Mouse (Mus musculus) neural tube, embryonic 12.5 days (tissue): ENCODE results near the gene Marco. TPM values are rescaled to one million over a fixed set of nuclear protein-coding genes. Genes with fewer than 3 reads are reported as not detected.

Source experiments
- ATAC-seq: fragments of 200-750 bp; cut with Nextera tagmentation; 2 replicates; pipeline ENCODE4 v1.8.0; 2017; ENCODE audit warnings: low read depth, mild to moderate bottlenecking, moderate TSS enrichment, moderate library complexity; ENCODE audit not compliant: low FRiP score
- H3K27ac ChIP-seq: fragments of 300-500 bp; sonication (generic); 2 replicates; pipeline ENCODE4 v1.5.1; 2016
- H3K27me3 ChIP-seq: fragments of 300-500 bp; sonication (generic); replicated peaks from 2 replicates; pipeline ENCODE4 v1.6.1; 2016; ENCODE audit warnings: mild to moderate bottlenecking
- H3K36me3 ChIP-seq: fragments of 300-500 bp; sonication (generic); 2 replicates; pipeline ENCODE4 v1.6.1; 2016; ENCODE audit warnings: mild to moderate bottlenecking
- H3K4me1 ChIP-seq: fragments of 300-500 bp; sonication (generic); 2 replicates; pipeline ENCODE4 v1.6.1; 2016
- H3K4me2 ChIP-seq: fragments of 300-500 bp; sonication (generic); replicated peaks from 2 replicates; pipeline ENCODE4 v1.6.1; 2016; ENCODE audit warnings: mild to moderate bottlenecking
- H3K4me3 ChIP-seq: fragments of 300-500 bp; sonication (generic); 2 replicates; pipeline ENCODE4 v1.5.1; 2016
- H3K9ac ChIP-seq: fragments of 300-500 bp; sonication (generic); 2 replicates; pipeline ENCODE4 v1.6.1; 2016; ENCODE audit warnings: mild to moderate bottlenecking
- H3K9me3 ChIP-seq: fragments of 300-500 bp; sonication (generic); 2 replicates; pipeline ENCODE4 v1.6.1; 2016; ENCODE audit warnings: mild to moderate bottlenecking
- WGBS: fragments of 180-500 bp; shearing (Covaris S2); methylation state at CpG from one replicate; pipeline ENCODE4 v1.1.7; 2016; 5-methylcytosine and 5-hydroxymethylcytosine counted together
- polyA plus RNA-seq: library from polyadenylated mRNA; unstranded; fragments of >200 nt; fragmentation: Nextera tagmentation; extraction: Ambion mirVana; gene quantifications from 2 replicates; pipeline ENCODE4 v1.2.1, GENCODE M21; 2016

Gene Marco
- not detected in 2 replicates for polyA plus RNA-seq

DNA sequence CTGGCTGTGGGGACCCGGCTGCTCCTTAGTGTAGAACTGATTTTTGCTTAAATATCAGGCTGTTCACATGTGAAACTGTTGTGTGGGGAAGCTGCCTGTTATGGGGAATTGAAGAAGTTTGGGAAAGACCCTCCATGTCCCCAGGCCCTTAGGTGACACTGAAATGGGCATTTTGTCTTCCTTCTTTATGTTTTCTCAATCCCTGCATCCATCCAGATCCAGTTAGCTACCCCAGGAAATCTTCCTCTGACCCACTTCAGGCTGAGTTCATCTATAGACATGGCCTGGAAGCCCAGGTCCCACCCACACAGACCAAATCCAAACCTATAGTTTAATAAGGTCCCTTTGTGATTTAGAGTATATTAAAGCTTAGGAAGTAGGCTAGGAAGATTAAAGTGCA lies at the start of gene Marco:
Marco (minus strand) TSS at position 101 of the 400 bp plus-strand sequence.
- no peaks in the 10 kb centered on the region for H3K9me3 ChIP-seq
- no peaks in the 10 kb centered on the region for H3K27me3 ChIP-seq
- H3K4me1 ChIP-seq, result no peaks in the 10 kb centered on the region
- no peak within 1 kb of the TSS for H3K4me2 ChIP-seq
- H3K4me3 ChIP-seq, result no peak within 1 kb of the TSS
- WGBS, result 70% methylated on average over 1 of the region's 1 CpGs
- no peak within 1 kb of the TSS for H3K27ac ChIP-seq
- ATAC-seq, result no peak
- H3K9ac ChIP-seq, result no peak within 1 kb of the TSS
- no peaks in the 10 kb centered on the region for H3K36me3 ChIP-seq

DNA sequence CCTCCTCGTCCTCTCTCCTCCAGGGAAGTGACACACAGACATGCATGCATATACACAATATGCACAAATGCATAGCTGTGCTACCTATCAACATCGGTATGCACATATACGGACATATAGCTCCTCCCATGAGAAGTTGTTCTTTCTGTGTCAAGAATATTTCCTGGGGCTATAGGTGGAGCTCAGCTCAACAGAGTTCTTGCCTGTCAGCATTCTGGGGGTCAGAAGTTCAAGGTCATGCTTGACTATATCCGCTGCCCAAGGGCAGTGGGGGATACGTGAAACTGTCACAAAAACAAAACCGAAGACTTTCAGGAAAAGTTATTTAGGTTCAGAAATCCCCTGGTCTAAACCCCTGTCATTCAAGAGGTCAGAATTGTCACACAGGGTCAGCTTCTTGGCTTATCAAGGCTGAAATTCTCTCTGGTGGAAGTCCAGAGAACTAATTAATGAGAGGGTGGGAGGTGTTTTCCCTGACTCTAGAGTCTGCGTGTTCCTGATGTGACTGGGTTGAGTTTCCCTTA lies 34.7 kb upstream of the Marco start:
- Histone ChIP-seq H3K36me3 (no peaks in the 10 kb centered on the region), H3K4me3 (no peak overlapping the region), H3K27me3 (no peaks in the 10 kb centered on the region), H3K4me1 (no peaks in the 10 kb centered on the region), H3K27ac (no peak overlapping the region), H3K9me3 (no peaks in the 10 kb centered on the region), H3K9ac (no peak overlapping the region), H3K4me2 (no peak overlapping the region)
- ATAC-seq, result no peak
- WGBS, result 84% methylated on average over 7 of the region's 7 CpGs

DNA sequence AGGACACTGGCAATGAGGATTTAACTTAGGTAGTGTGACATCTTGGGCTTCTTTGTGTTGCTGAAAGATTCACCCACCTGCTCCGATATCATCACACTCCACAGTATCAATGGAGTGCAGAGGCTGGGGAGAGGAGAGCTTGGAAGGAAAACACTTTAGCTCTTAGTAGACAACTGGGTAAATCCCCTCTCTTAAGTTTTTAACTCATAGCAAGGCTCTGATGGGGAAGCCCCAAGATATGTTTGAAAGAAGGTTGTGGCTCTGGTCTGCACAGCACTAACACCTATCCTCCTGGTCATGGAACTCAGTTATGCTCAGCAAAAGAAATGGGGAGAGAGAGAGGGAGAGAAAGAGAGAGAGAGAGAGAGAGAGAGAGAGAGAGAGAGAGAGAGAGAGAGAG lies 32.2 kb upstream of the Marco start:
- ATAC-seq, result no peak
- H3K36me3 ChIP-seq, result no peaks in the 10 kb centered on the region
- no peak overlapping the region for H3K4me3 ChIP-seq
- H3K9ac ChIP-seq, result no peak overlapping the region
- no peak overlapping the region for H3K4me2 ChIP-seq
- no peaks in the 10 kb centered on the region for H3K9me3 ChIP-seq
- H3K4me1 ChIP-seq, result no peaks in the 10 kb centered on the region
- 97% methylated on average over 1 of the region's 1 CpGs for WGBS
- no peaks in the 10 kb centered on the region for H3K27me3 ChIP-seq
- no peak overlapping the region for H3K27ac ChIP-seq

DNA sequence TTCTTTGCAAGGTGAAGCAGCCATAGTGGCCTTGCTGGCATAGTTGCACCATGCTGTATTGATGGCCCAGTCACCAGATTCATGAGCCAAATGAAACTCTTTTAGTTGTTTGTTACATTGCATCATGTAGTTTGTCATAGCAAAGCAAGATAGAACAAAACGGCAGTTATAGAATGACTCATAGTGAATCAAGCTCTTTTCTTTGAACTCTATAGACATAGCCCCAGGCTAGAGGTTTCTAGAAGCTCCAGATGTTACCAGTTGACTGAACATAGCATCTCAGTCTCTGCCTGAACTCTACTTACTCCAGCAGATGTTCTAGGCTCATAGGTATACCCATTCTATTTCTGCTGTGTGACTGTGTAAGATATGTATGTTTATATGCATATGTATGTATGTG lies 31.1 kb upstream of the Marco start:
- WGBS, result 82% methylated on average over 1 of the region's 1 CpGs
- Histone ChIP-seq H3K27ac (no peak overlapping the region), H3K36me3 (no peaks in the 10 kb centered on the region), H3K9me3 (no peaks in the 10 kb centered on the region), H3K4me3 (no peak overlapping the region), H3K4me1 (no peaks in the 10 kb centered on the region), H3K4me2 (no peak overlapping the region), H3K9ac (no peak overlapping the region), H3K27me3 (no peaks in the 10 kb centered on the region)
- no peak for ATAC-seq

DNA sequence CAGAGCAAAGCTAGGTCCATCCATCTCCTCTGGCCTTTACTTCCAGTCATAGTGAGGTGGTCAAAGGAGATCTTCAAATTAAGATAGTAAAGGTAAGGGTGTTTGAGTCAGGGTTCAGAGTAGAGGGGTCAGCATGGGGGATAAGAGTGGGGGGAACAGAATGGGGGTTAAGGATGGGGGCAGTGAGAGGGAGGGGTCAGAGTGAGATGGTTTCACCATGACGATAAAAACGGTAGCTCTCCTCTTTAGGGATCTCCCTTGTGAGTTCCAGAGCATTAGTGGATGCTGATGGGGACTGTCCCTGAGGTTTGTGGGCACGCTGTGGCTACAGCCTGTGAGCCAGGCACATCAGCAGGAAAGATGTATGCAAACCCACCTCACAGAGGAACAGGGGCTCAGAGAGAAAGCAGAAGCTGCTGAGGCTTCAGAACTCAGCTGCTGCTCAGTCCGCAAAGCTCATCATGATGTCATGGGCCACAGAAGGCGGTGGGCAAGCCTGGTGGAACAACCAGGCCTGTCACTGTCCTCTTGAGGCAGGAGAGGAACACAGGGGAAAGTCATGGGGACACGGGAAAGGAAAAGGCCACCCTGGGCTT lies 27.6 kb upstream of the Marco start:
- Histone ChIP-seq H3K27ac (no peak overlapping the region), H3K9ac (no peak overlapping the region), H3K4me1 (no peaks in the 10 kb centered on the region), H3K4me3 (no peak overlapping the region), H3K9me3 (no peaks in the 10 kb centered on the region), H3K27me3 (no peaks in the 10 kb centered on the region), H3K36me3 (no peaks in the 10 kb centered on the region), H3K4me2 (no peak overlapping the region)
- 78% methylated on average over 6 of the region's 6 CpGs for WGBS
- ATAC-seq, result no peak

DNA sequence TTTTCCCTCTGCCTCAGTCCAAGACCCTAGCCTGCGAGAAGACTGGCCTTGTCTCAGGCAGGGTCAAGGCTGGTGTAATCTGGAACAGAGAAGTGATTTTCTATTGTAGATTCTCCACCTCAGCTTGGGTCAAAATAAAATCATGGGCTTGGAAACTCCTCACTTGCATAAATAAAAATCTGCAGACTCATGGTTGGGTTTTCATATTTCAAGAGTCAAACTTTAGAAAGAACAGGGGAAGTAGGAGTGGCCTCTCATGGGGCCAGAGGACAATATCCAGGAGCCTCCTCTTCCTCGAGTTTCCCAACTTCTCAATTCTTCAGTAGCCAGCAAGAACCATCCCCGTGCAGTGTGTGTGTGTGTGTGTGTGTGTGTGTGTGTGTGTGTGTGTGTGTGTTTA lies 26.9 kb upstream of the Marco start:
- Histone ChIP-seq H3K9me3 (no peaks in the 10 kb centered on the region), H3K4me3 (no peak overlapping the region), H3K4me1 (no peaks in the 10 kb centered on the region), H3K36me3 (no peaks in the 10 kb centered on the region), H3K9ac (no peak overlapping the region), H3K27me3 (no peaks in the 10 kb centered on the region), H3K4me2 (no peak overlapping the region), H3K27ac (no peak overlapping the region)
- no peak for ATAC-seq
- 84% methylated on average over 3 of the region's 3 CpGs for WGBS

DNA sequence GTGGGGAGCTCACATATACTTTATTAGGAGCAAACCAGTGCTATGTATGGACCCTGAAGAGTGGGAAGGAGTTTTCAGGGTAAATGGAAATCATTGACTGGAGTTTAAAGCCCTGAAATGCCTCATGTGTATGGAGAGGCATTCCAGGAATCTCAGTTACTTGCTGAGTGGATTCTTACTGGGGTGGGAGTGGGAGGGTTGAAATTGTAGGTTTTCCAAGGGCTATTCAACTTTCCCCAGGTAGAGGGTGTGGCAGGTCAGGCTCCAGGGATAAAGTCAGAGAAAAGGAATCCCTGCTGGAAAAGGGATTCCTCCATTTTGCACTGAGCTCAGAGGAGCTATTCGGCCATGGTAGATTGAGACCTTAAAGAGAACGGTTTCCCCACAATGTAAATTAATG lies 25.1 kb upstream of the Marco start:
- no peak for ATAC-seq
- H3K9ac ChIP-seq, result no peak overlapping the region
- H3K9me3 ChIP-seq, result no peaks in the 10 kb centered on the region
- no peaks in the 10 kb centered on the region for H3K4me1 ChIP-seq
- H3K27ac ChIP-seq, result no peak overlapping the region
- no peaks in the 10 kb centered on the region for H3K27me3 ChIP-seq
- WGBS, result 82% methylated on average over 2 of the region's 2 CpGs
- no peak overlapping the region for H3K4me3 ChIP-seq
- no peak overlapping the region for H3K4me2 ChIP-seq
- no peaks in the 10 kb centered on the region for H3K36me3 ChIP-seq

DNA sequence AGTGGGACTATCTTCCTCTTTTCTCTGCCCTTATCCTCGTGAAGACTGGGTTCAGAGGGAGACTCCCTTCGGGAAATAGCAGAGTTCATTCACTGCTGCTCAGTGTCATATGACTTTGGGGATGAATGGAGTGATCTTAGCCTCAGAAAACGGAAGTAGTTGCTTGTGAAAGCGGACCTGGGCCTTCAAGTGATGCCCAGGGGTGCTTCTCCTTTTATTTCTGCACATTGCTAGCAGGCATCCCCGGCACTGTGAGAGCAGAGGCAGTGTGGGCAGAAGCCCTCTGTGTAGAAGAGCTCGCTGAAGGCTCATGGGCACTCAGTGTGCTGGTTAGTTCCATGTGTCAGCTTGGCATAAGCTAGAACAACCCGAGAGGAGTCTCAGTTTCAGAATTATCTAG lies 12.8 kb upstream of the Marco start:
- Histone ChIP-seq H3K27me3 (no peaks in the 10 kb centered on the region), H3K4me1 (no peaks in the 10 kb centered on the region), H3K4me3 (no peak overlapping the region), H3K27ac (no peak overlapping the region), H3K9ac (no peak overlapping the region), H3K4me2 (no peak overlapping the region), H3K36me3 (no peaks in the 10 kb centered on the region), H3K9me3 (no peaks in the 10 kb centered on the region)
- ATAC-seq, result no peak
- WGBS, result 77% methylated on average over 7 of the region's 7 CpGs

DNA sequence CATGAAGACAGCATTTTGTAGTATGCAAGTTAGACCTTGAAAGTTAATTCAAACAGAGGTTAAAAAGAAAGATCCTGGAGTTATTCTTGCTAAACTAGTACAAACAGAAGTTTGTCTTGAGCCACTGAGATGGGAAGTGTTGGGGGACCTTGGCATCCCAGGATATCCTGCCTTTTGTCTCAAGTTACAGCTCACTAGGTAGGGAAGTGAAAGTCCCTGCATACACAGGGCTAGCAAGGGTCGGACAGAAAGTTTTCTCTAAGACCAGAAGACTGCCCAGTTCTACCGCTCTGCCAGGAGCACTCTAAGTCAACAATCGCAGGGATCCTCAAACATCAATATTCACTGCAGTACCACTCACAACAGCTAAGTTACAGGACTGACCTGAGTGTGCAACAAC lies 5.5 kb upstream of the Marco start:
- Histone ChIP-seq H3K4me2 (no peak overlapping the region), H3K9me3 (no peaks in the 10 kb centered on the region), H3K4me1 (no peaks in the 10 kb centered on the region), H3K4me3 (no peak overlapping the region), H3K9ac (no peak overlapping the region), H3K27me3 (no peaks in the 10 kb centered on the region), H3K36me3 (no peaks in the 10 kb centered on the region), H3K27ac (no peak overlapping the region)
- 83% methylated on average over 3 of the region's 3 CpGs for WGBS
- no peak for ATAC-seq

DNA sequence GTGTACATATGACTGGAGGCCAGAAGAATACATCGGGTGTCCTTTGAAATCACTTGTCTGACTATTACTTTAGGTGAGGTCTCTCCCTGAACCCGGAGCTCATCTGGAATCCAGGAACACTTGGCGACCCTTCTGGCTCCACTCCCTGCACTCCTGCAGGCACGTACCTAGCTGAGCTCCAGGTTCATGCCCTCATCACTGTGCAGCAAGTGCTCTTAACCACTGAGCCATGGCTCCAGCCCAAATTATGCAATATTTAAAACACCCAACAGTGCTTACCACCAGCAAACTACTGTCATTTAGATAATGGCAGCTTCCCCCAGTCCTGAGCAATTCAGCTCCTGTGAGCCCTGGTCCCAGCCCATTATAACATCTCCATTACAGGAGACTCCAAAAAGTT lies 4.2 kb upstream of the Marco start:
- no peak overlapping the region for H3K9ac ChIP-seq
- no peaks in the 10 kb centered on the region for H3K36me3 ChIP-seq
- no peak for ATAC-seq
- no peaks in the 10 kb centered on the region for H3K4me1 ChIP-seq
- no peak overlapping the region for H3K27ac ChIP-seq
- no peak overlapping the region for H3K4me2 ChIP-seq
- H3K9me3 ChIP-seq, result no peaks in the 10 kb centered on the region
- no peaks in the 10 kb centered on the region for H3K27me3 ChIP-seq
- 87% methylated on average over 4 of the region's 4 CpGs for WGBS
- H3K4me3 ChIP-seq, result no peak overlapping the region

DNA sequence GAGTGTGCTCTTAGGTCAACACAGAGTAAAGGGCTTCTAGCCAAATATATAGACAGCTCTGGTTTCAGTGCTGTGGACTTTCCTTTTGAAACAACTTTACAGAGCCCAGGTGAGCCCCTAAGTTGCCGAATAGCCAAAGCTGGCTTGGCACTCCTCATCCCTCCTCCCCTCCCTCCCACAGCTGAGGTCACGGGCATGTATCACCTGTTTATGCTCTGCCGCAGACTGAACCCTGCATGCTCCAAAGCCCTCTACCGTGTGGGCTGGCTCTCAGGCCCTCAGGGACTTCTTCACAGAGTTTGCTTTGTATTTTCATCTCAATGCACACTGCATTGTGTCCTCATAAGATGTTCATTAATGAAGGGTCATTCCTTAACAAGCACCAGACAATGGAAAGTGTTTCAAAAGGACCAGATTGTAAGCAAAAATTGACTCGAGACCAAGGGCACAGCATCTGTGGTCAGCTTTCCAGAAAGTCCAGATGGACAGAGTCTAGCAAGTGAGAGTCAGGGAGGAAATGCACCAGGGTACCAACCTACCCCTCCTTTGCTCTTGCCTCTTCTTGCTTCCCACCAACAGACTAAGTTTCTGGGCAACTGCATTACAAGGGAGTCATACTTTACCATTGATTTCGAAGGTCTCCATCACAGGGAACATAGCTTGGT lies 646 bp downstream of the Marco start:
- no peak overlapping the region for H3K4me3 ChIP-seq
- H3K27me3 ChIP-seq, result no peaks in the 10 kb centered on the region
- WGBS, result 73% methylated on average over 6 of the region's 6 CpGs
- H3K4me1 ChIP-seq, result no peaks in the 10 kb centered on the region
- no peak overlapping the region for H3K4me2 ChIP-seq
- H3K9ac ChIP-seq, result no peak overlapping the region
- H3K27ac ChIP-seq, result no peak overlapping the region
- ATAC-seq, result no peak
- no peaks in the 10 kb centered on the region for H3K9me3 ChIP-seq
- H3K36me3 ChIP-seq, result no peaks in the 10 kb centered on the region

DNA sequence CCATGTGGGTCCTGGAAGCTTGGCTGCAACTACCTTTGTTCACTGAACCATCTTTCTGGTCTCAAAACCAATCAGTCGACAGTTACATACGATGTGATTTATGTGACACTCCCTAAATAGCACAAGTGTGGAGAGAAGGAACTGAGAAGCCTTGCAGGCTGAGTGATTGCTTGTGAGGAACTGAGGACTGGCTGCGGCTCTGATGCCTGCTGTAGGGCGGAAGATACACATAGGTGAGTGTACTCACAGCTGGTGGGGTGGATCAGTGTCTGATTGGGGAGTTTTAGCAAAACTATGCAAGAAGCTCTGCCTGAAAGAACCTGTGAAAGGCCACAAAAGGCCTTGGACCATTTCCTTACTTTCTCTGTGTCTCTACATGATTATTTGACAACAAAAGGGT lies 3.3 kb downstream of the Marco start:
- Histone ChIP-seq H3K4me1 (no peaks in the 10 kb centered on the region), H3K4me3 (no peak overlapping the region), H3K9me3 (no peaks in the 10 kb centered on the region), H3K4me2 (no peak overlapping the region), H3K27me3 (no peaks in the 10 kb centered on the region), H3K27ac (no peak overlapping the region), H3K9ac (no peak overlapping the region), H3K36me3 (no peaks in the 10 kb centered on the region)
- WGBS, result 73% methylated on average over 4 of the region's 4 CpGs
- ATAC-seq, result no peak

DNA sequence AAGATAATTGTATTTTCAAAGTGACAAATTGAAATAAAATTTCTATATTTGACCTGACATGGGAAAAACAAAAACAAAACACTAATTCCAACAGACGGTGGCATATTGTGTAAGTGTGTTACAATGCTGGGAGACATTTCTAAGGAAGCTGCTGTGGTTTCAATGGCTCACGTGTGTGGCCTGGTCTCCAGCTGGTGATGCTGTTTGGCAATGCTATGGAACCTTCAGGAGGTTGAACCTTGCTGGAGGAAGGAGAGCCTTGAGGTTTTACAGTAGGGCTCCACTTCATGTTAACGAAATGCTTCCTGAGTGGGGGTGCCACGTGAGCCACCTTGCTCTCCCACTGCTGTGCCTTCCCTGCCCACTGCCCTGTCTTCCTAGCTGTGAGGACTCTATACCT lies 6.8 kb downstream of the Marco start:
- Histone ChIP-seq H3K4me1 (no peaks in the 10 kb centered on the region), H3K4me3 (no peak overlapping the region), H3K27ac (no peak overlapping the region), H3K9ac (no peak overlapping the region), H3K27me3 (no peaks in the 10 kb centered on the region), H3K4me2 (no peak overlapping the region), H3K36me3 (no peaks in the 10 kb centered on the region), H3K9me3 (no peaks in the 10 kb centered on the region)
- no peak for ATAC-seq
- WGBS, result 82% methylated on average over 4 of the region's 4 CpGs
